Mouse (Mus musculus) stomach, adult 2 months (tissue): Measurements from ENCODE around the gene Ephb2. TPM values are rescaled to one million over a fixed set of nuclear protein-coding genes. Genes with fewer than 3 reads are reported as not detected.

ENCODE experiments used
- polyA plus RNA-seq: library from polyadenylated mRNA; depleted of rRNA; stranded (reverse); fragments of >200 nt; gene quantifications from 2 replicates; pipeline ENCODE4 v1.2.3, GENCODE M21; 2012; rRNA removed

Ephb2 gene
- 12.2 and 13.5 TPM in 2 replicates for polyA plus RNA-seq

DNA sequence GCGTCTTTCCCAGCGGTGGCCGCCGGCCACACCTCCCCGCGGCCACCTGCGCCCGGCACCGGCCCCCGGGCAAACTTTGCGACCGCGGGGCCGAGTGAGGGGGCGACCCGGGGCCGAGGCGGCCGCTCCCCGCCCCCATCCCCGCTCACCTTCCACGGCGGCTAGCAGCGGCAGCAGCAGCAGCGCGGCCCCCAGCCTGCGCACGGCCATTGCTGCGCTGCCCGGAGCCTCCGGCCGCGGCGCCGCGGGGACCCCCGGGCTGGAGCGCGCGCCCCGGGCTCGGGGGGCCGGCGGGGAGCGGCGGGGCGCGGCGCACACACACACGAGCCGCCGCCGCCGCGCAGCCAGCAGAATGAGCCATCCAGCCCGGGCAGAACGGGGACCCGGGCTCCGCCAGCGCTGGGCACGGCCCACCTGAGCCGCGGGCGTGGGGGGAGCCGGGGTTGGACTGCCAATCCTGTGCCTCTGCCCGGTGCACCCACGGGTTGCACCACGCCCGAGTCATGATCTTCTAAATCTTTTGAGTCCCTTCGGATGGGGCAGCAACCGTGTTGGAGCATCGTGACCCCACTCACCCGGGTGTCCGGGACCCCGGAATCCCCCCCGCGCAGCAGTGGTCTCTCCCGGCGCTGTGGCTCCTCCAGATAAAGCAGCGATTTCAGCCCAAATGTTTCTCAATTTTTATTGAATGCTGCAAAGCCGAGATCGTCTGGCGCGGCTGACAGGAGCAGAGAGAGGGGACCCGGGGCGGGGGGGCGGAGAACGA lies at the start of gene Ephb2:
Gene Ephb2, minus strand, starts transcription at position 368 of the 766 bp plus-strand sequence.

DNA sequence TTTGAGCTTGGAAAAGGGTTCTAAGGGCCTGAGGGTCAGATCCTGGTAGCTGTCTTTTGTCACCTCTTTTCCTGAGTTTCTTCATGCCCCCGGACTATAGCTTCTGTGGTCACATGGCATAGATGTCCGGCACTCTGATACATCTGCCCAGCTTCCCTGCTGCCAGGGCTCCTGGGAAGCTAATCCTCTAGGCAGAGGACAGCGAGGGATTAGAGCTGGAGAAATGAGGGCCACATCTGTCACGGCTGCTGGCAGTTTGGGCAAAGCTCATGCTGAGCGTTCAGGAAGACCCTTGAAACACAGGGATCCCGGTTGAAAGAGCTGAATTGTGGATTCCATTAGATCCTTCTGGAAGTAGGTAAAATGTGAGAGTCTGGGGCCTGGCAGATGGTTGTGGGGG lies 213.4 kb downstream of the Ephb2 start, which contains the start of gene Lactbl1:
Gene Lactbl1, plus strand, starts transcription at position 234 of the 400 bp plus-strand sequence.

DNA sequence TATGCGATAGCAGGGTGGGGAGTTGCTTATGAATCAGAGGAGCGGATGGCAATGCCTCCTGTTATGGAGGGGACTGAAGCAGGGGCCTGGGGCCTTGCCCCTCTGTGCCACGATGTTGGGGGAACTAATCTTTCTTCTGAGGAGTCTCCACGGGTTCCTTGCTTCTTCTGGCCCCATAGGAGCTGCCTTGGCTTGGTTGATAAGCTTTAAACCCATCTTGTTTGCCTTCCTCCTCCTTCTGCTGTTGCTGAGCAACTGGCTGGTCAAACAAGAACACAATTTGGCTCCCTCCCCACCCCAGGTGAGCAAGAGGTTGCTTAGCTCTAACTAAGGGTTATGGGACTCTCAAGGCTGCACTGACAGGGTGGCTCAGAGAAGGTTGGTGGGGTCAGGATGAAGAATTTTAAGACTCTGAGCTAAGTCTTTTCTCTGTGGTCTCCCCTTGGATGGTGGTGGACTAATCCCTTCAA lies 225.4 kb downstream of the Ephb2 start, which contains the start of gene Tex46:
Gene Tex46, plus strand, starts transcription at position 51 of the 470 bp plus-strand sequence.

DNA sequence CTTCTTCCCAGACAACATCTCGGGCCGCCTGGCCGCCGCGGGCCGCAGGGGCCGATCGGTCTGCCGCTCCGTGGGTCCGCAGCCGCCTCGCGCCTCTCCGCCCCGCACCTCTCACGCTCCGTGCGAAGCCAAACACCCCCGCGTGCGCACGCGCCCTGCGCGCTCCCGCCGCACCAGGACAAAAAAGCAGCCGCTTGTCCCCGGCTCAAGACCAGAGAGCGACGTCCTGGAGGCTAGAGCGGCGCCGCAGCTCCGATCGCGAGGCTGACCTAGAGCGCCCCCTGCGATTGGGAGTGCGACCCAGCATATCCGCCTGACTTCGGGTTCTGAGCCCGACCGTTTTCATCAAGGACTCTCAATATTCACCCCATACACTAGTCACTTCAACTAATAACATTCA lies 233.2 kb downstream of the Ephb2 start, which contains the start of gene Kdm1a:
Gene Kdm1a, minus strand, starts transcription at position 156 of the 400 bp plus-strand sequence.

Other genes with a start within 250 kb of the Ephb2 start
- 7.0 and 8.2 TPM in 2 replicates for gene Kdm1a, start 233.3 kb downstream of the Ephb2 start, polyA plus RNA-seq
- gene Tex46, start 225.6 kb downstream of the Ephb2 start, polyA plus RNA-seq: not detected in 2 replicates
- gene Lactbl1, start 213.4 kb downstream of the Ephb2 start, polyA plus RNA-seq: not detected in 2 replicates
- 36.3 and 46.5 TPM in 2 replicates for gene C1qb, start 50.2 kb upstream of the Ephb2 start, polyA plus RNA-seq
- gene C1qc, start 57.1 kb upstream of the Ephb2 start, polyA plus RNA-seq: 63.5 and 96.5 TPM in 2 replicates
- gene C1qa, start 62.8 kb upstream of the Ephb2 start, polyA plus RNA-seq: 36.0 and 53.0 TPM in 2 replicates
- gene Epha8, start 120.8 kb upstream of the Ephb2 start, polyA plus RNA-seq: 0.17 and 0.31 TPM in 2 replicates
- gene Zbtb40, start 212.8 kb upstream of the Ephb2 start, polyA plus RNA-seq: 2.9 and 3.9 TPM in 2 replicates